Mouse (Mus musculus) lung, postnatal 0 days (tissue): ENCODE results near the gene Dner.

Experiments
- CTCF ChIP-seq: IDR thresholded peaks from 2 replicates; pipeline ENCODE4 v1.5.1; 2016; ENCODE audit warnings: antibody characterized with exemption, mild to moderate bottlenecking
- EP300 ChIP-seq: IDR thresholded peaks from 2 replicates; pipeline ENCODE4 v1.6.1; 2016; ENCODE audit warnings: antibody characterized with exemption, mild to moderate bottlenecking, control low read depth

GRCm38 (mm10) chr1:84500673-84501072, 195.3 kb downstream of the Dner start:
- TF ChIP-seq CTCF (no peak), EP300 (no peak)
